Mouse (Mus musculus): ENCODE data around the gene Fancg. TPM values are rescaled to one million over a fixed set of nuclear protein-coding genes. Genes with fewer than 3 reads are reported as not detected.

Fancg gene
- total RNA-seq, 2 experiments from 2014 or later = 1.6 to 2.9 TPM

Other genes with a start within 250 kb of the Fancg start
- gene Ccl21a, start 236.5 kb downstream of the Fancg start, total RNA-seq (2021) = 10 to 100 TPM; 43.5 to 98.2 TPM
- gene Fam205a1, start 156.6 kb downstream of the Fancg start, total RNA-seq (2021) = not detected
- gene Gm12394, start 153.7 kb downstream of the Fancg start, total RNA-seq (2021) = not detected
- 10 to 100 TPM; 12.2 to 12.9 TPM for gene Fam205c, start 136.3 kb downstream of the Fancg start, total RNA-seq (2021)
- 1 to 10 TPM; 6.5 to 7.7 TPM for gene Phf24, start 93.8 kb downstream of the Fancg start, total RNA-seq (2021)
- gene Dnajb5, start 60.7 kb downstream of the Fancg start, total RNA-seq (2021) = 100 to 1,000 TPM in 1 of 2 experiments, 10 to 100 TPM in 1; 95.5 to 101 TPM
- gene 1700022I11Rik, start 40.9 kb downstream of the Fancg start, total RNA-seq (2021) = not detected
- gene Vcp, start 10.0 kb downstream of the Fancg start, total RNA-seq (2021) = 100 to 1,000 TPM; 272 to 273 TPM
- 10 to 100 TPM; 20.5 to 24.4 TPM for gene Pigo, start 15.3 kb upstream of the Fancg start, total RNA-seq (2021)
- gene Stoml2, start 21.2 kb upstream of the Fancg start, total RNA-seq (2021) = 100 to 1,000 TPM; 107 to 113 TPM
- gene Fam214b, start 35.7 kb upstream of the Fancg start, total RNA-seq (2021) = 10 to 100 TPM; 27.7 to 30.7 TPM
- gene Unc13b, start 48.4 kb upstream of the Fancg start, total RNA-seq (2021) = 10 to 100 TPM in 1 of 2 experiments, 1 to 10 TPM in 1; 9.0 to 10.9 TPM